Mouse (Mus musculus): ENCODE measurements around the gene Dao. TPM values are rescaled to one million over a fixed set of nuclear protein-coding genes. Genes with fewer than 3 reads are reported as not detected.

Dao gene
- total RNA-seq, 1 experiment: 0.18 TPM

DNA sequence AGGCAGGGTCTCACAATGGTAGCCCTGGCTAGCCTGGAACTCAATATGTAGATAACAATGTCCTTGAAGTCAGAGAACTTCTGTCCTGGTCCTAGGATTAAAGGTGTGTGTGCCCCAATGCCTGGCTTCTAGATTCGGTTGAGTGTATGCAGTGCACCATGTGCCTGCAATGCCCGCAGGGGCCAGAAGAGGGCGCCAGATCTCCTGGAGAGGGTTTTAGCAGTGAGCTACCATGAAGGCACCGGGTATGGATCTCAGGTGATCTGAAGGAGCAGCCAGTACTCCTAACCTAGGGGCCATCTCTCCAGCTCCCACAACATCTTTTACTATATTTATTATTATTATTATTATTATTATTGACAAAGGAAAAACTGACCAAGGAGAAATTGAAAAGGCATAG, 47.0 kb upstream of the Dao start:
- in situ Hi-C loops (cut with MboI; ENCODE audit: low sequenced_read_pairs in 2 of 2, unreplicated experiment in 2 of 2): no loop called here
- H3K36me3 ChIP-seq (ENCODE audit: control insufficient read depth, insufficient read depth, low read length, poor library complexity, severe bottlenecking): peaks cover 18% of the 10 kb centered on the region; the same call in 1 of the 2 replicates
- H3K4me3 ChIP-seq (ENCODE audit: insufficient read depth in 1 of 2, low read depth in 1 of 2, low read length in 2 of 2, poor library complexity in 1 of 2, severe bottlenecking in 1 of 2): no peak overlapping the region

DNA sequence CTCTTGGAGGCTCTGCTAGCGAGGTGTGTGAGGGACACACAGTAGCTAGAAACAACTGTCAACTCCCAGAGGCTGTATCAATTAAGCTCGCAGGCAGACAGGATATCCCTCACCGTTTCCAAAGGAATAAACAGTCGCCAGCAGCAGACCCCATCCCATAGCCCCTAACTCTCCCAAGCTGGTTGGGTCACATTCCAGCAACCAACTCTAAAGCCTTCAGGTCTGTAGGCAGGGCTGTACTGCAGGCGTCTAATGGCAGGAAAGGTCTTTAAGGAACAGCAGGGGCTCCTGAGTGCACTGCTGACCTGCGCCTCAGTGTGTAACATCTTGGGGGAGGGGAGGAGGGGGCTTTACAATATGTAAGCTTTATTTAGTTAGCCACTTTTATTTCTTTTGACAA, 44.5 kb upstream of the Dao start:
- DNase-seq (ENCODE audit: low read depth, low spot score): no peak

More for the DNA sequence above, 47.0 kb upstream of the Dao start:
- Histone ChIP-seq H3K27ac (ENCODE audit: insufficient read depth, low read depth, low read length, poor library complexity, severe bottlenecking) (no peak overlapping the region), H3K9ac (ENCODE audit: insufficient read depth, low read depth, low read length, poor library complexity, severe bottlenecking) (no peak overlapping the region), H3K9me3 (ENCODE audit: control insufficient read depth, insufficient read depth, low read depth, low read length) (no peaks in the 10 kb centered on the region), H3K4me1 (ENCODE audit: control insufficient read depth in 2 of 2, insufficient read depth in 2 of 2, low read length in 2 of 2, poor library complexity in 1 of 2) (peaks cover 0 to 17% of the 10 kb centered on the region in 2 experiments; a peak in 3 of 4 replicates)
- TF ChIP-seq ZNF384 (IDR thresholded peaks at IDR 0.05; ENCODE audit: low read depth, low read length) (no peak), HCFC1 (IDR thresholded peaks at IDR 0.05; ENCODE audit: borderline replicate concordance, insufficient read depth, low read length) (no peak), CHD2 (IDR thresholded peaks at IDR 0.05; ENCODE audit: low read depth, low read length) (no peak), ZC3H11A (IDR thresholded peaks at IDR 0.05; ENCODE audit: borderline replicate concordance, low read depth, low read length) (peak; percentile 53; the same call in 1 of the 2 replicates), MAFK (IDR thresholded peaks at IDR 0.05; ENCODE audit: insufficient read depth, low read depth, low read length) (no peak)
- DNase-seq (ENCODE audit: low read depth, low spot score): peak; percentile 91

DNA sequence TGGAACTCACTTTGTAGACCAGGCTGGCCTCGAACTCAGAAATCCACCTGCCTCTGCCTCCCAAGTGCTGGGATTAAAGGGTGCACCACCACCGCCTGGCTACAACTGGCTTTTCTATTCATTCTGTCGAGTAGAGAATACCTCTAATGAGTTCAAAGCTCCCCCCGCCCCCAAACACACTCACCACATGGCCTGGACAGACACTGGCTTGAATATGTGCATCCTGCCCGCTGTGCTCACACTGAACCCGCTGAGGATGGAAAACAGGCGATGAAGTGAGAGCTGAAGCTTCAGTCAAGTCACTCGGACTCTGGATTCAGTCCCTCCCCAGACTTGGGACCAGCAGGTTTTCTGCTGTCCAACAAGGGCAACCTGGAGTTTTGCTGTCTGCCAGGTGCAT, 43.1 kb upstream of the Dao start:
- 0 out of 2 replicates have a peak overlapping the region, but pooled peaks have one; percentile 30 for H3K27ac ChIP-seq (ENCODE audit: insufficient read depth, low read depth, low read length, poor library complexity, severe bottlenecking)
- H3K36me3 ChIP-seq (ENCODE audit: control insufficient read depth, insufficient read depth, low read length, poor library complexity, severe bottlenecking): peaks cover 11% of the 10 kb centered on the region; the same call in 1 of the 2 replicates
- peaks cover 5 to 36% of the 10 kb centered on the region in 2 experiments for H3K4me1 ChIP-seq (ENCODE audit: control insufficient read depth in 2 of 2, insufficient read depth in 2 of 2, low read length in 2 of 2, poor library complexity in 1 of 2)
- TF ChIP-seq MAFK (IDR thresholded peaks at IDR 0.05; ENCODE audit: insufficient read depth, low read depth, low read length): no peak
- TF ChIP-seq ZNF384 (IDR thresholded peaks at IDR 0.05; ENCODE audit: low read depth, low read length): no peak
- no peak for TF ChIP-seq HCFC1 (IDR thresholded peaks at IDR 0.05; ENCODE audit: borderline replicate concordance, insufficient read depth, low read length)
- TF ChIP-seq CHD2 (IDR thresholded peaks at IDR 0.05; ENCODE audit: low read depth, low read length): no peak
- TF ChIP-seq ZC3H11A (IDR thresholded peaks at IDR 0.05; ENCODE audit: borderline replicate concordance, low read depth, low read length): no peak
- no peak overlapping the region for H3K4me3 ChIP-seq (ENCODE audit: insufficient read depth in 1 of 2, low read depth in 1 of 2, low read length in 2 of 2, poor library complexity in 1 of 2, severe bottlenecking in 1 of 2)
- in situ Hi-C loops (cut with MboI; ENCODE audit: low sequenced_read_pairs in 2 of 2, unreplicated experiment in 2 of 2): no loop called here
- no peaks in the 10 kb centered on the region for H3K9me3 ChIP-seq (ENCODE audit: control insufficient read depth, insufficient read depth, low read depth, low read length)
- DNase-seq (ENCODE audit: low read depth, low spot score): no peak
- no peak overlapping the region for H3K9ac ChIP-seq (ENCODE audit: insufficient read depth, low read depth, low read length, poor library complexity, severe bottlenecking)

More for the DNA sequence above, 44.5 kb upstream of the Dao start:
- H3K27ac ChIP-seq (ENCODE audit: insufficient read depth, low read depth, low read length, poor library complexity, severe bottlenecking): peak overlapping the region; percentile 51; the same call in 1 of the 2 replicates
- in situ Hi-C loops (cut with MboI; ENCODE audit: low sequenced_read_pairs in 2 of 2, unreplicated experiment in 2 of 2): no loop called here
- peaks cover 14% of the 10 kb centered on the region; the same call in 1 of the 2 replicates for H3K36me3 ChIP-seq (ENCODE audit: control insufficient read depth, insufficient read depth, low read length, poor library complexity, severe bottlenecking)
- no peak overlapping the region for H3K9ac ChIP-seq (ENCODE audit: insufficient read depth, low read depth, low read length, poor library complexity, severe bottlenecking)
- no peak overlapping the region for H3K4me3 ChIP-seq (ENCODE audit: insufficient read depth in 1 of 2, low read depth in 1 of 2, low read length in 2 of 2, poor library complexity in 1 of 2, severe bottlenecking in 1 of 2)
- H3K4me1 ChIP-seq (ENCODE audit: control insufficient read depth in 2 of 2, insufficient read depth in 2 of 2, low read length in 2 of 2, poor library complexity in 1 of 2): peaks cover 5 to 24% of the 10 kb centered on the region in 2 experiments
- no peak for TF ChIP-seq HCFC1 (IDR thresholded peaks at IDR 0.05; ENCODE audit: borderline replicate concordance, insufficient read depth, low read length)
- no peak for TF ChIP-seq ZNF384 (IDR thresholded peaks at IDR 0.05; ENCODE audit: low read depth, low read length)
- TF ChIP-seq CHD2 (IDR thresholded peaks at IDR 0.05; ENCODE audit: low read depth, low read length): no peak
- TF ChIP-seq ZC3H11A (IDR thresholded peaks at IDR 0.05; ENCODE audit: borderline replicate concordance, low read depth, low read length): no peak
- no peak for TF ChIP-seq MAFK (IDR thresholded peaks at IDR 0.05; ENCODE audit: insufficient read depth, low read depth, low read length)
- no peaks in the 10 kb centered on the region for H3K9me3 ChIP-seq (ENCODE audit: control insufficient read depth, insufficient read depth, low read depth, low read length)

DNA sequence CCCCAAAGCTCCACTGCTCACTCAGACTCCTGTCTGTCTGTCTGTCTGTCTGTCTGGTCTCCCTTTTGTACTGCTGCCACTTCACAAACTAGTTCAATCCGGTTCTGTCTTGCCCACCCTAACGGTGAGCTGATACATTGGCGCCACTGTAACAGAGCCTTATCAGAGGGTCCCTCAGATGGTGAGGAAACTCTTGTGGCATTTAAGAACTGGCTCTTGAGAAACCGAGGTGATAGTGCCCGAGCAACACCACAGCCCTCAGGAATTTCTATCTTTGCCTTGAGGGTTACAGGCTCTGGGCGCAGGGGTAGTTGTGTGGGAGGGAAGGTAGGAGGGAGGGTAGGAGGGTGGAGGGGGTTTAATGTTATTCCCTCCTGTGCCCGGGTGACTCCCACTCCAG, 41.7 kb upstream of the Dao start:
- H3K4me1 ChIP-seq (ENCODE audit: control insufficient read depth in 2 of 2, insufficient read depth in 2 of 2, low read length in 2 of 2, poor library complexity in 1 of 2): peaks cover 9 to 50% of the 10 kb centered on the region in 2 experiments
- H3K9ac ChIP-seq (ENCODE audit: insufficient read depth, low read depth, low read length, poor library complexity, severe bottlenecking): no peak overlapping the region
- no peak overlapping the region for H3K4me3 ChIP-seq (ENCODE audit: insufficient read depth in 1 of 2, low read depth in 1 of 2, low read length in 2 of 2, poor library complexity in 1 of 2, severe bottlenecking in 1 of 2)
- H3K9me3 ChIP-seq (ENCODE audit: control insufficient read depth, insufficient read depth, low read depth, low read length): no peaks in the 10 kb centered on the region
- peaks cover 10% of the 10 kb centered on the region; the same call in 1 of the 2 replicates for H3K36me3 ChIP-seq (ENCODE audit: control insufficient read depth, insufficient read depth, low read length, poor library complexity, severe bottlenecking)
- no peak for DNase-seq (ENCODE audit: low read depth, low spot score)
- in situ Hi-C loops (cut with MboI; ENCODE audit: low sequenced_read_pairs in 2 of 2, unreplicated experiment in 2 of 2): no loop called here
- TF ChIP-seq ZNF384 (IDR thresholded peaks at IDR 0.05; ENCODE audit: low read depth, low read length): no peak
- TF ChIP-seq HCFC1 (IDR thresholded peaks at IDR 0.05; ENCODE audit: borderline replicate concordance, insufficient read depth, low read length): no peak
- no peak overlapping the region for H3K27ac ChIP-seq (ENCODE audit: insufficient read depth, low read depth, low read length, poor library complexity, severe bottlenecking)

DNA sequence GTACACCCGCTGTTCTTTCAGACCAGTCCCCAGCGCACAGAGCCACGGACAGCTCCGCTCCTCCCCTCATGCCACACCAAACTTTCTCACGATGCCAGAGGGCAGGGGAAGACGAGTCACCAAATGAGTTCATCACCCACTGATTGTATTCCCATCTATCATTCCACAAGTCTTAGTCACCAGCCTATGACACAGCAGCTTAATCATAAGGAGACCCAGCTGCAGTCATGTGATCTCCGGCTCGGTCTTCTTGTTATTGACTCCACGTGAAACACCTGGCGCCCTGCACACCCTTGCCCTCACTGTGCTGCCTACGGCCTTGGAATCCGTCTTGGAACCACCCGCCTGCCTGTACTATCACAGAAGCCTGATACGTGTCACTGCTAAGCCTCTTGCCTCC, 38.5 kb upstream of the Dao start:
- H3K27ac ChIP-seq (ENCODE audit: insufficient read depth, low read depth, low read length, poor library complexity, severe bottlenecking): no peak overlapping the region; the same call in 1 of the 2 replicates
- peak overlapping the region; percentile 33; the same call in 1 of the 2 replicates for H3K9ac ChIP-seq (ENCODE audit: insufficient read depth, low read depth, low read length, poor library complexity, severe bottlenecking)
- H3K4me3 ChIP-seq (ENCODE audit: insufficient read depth in 1 of 2, low read depth in 1 of 2, low read length in 2 of 2, poor library complexity in 1 of 2, severe bottlenecking in 1 of 2): no peak overlapping the region
- H3K4me1 ChIP-seq (ENCODE audit: control insufficient read depth in 2 of 2, insufficient read depth in 2 of 2, low read length in 2 of 2, poor library complexity in 1 of 2): peaks cover 9 to 44% of the 10 kb centered on the region in 2 experiments
- H3K9me3 ChIP-seq (ENCODE audit: control insufficient read depth, insufficient read depth, low read depth, low read length): no peaks in the 10 kb centered on the region
- DNase-seq (ENCODE audit: low read depth, low spot score): no peak
- in situ Hi-C loops (cut with MboI; ENCODE audit: low sequenced_read_pairs in 2 of 2, unreplicated experiment in 2 of 2): no loop called here
- TF ChIP-seq ZNF384 (IDR thresholded peaks at IDR 0.05; ENCODE audit: low read depth, low read length): no peak
- no peak for TF ChIP-seq MAFK (IDR thresholded peaks at IDR 0.05; ENCODE audit: insufficient read depth, low read depth, low read length)
- TF ChIP-seq HCFC1 (IDR thresholded peaks at IDR 0.05; ENCODE audit: borderline replicate concordance, insufficient read depth, low read length): no peak
- TF ChIP-seq CHD2 (IDR thresholded peaks at IDR 0.05; ENCODE audit: low read depth, low read length): no peak
- TF ChIP-seq ZC3H11A (IDR thresholded peaks at IDR 0.05; ENCODE audit: borderline replicate concordance, low read depth, low read length): no peak
- peaks cover 7% of the 10 kb centered on the region; the same call in 1 of the 2 replicates for H3K36me3 ChIP-seq (ENCODE audit: control insufficient read depth, insufficient read depth, low read length, poor library complexity, severe bottlenecking)
